Mouse (Mus musculus): Measurements from ENCODE around the gene Dnajc4.

The Dnajc4 gene

DNA sequence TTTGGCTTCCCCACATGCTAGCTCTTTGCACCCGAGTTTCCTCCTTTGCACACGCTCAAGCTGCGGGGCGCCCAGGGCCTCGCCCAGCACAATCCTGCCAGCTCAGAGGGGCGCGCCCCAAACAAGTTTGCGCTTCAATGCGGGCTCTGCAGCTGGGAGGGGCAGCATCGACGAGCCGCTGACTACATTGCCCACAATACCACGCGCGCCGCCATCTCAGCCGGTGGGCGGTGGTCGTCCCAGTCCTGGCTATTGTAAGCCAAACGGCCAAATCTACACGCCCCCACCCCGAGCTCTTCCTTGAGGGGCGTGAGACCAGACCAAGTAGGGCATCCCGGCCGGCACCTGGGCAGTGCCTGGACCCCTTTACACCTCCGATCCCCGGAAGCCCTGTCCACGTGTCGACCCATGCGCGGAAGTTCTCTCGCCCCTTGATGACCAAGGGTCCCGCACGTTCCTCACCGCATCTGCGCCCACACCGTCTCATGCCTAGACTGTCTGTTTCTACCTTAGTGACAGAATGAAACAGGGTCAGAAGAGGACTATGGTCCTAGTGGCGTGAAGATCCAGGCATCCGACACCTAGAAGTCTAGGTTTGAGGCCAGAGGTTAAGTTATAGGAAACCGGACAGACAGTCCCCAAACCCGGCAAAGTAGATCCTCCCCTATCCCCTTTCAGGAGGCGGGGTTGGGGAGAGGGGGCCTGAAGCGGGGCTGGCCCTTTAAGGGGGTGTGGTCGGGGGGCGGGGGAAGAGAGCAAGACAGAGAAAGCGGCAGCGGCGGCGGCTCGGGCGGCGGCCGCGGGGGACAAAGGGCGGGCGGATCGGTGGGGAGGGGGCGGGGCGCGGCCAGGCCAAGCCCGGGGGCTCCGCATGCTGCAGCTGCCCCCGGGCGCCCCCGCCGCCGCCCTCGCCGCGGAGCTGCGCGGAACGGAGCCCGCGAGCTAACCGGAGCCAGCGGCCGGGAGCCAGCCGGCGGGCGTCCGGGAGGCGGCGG, 17.9 kb downstream of the Dnajc4 start, which contains the start of gene Ppp1r14b:
Gene Ppp1r14b, plus strand, starts transcription at position 758 of the 995 bp plus-strand sequence.
- DNase-seq, result peak; percentile 80

DNA sequence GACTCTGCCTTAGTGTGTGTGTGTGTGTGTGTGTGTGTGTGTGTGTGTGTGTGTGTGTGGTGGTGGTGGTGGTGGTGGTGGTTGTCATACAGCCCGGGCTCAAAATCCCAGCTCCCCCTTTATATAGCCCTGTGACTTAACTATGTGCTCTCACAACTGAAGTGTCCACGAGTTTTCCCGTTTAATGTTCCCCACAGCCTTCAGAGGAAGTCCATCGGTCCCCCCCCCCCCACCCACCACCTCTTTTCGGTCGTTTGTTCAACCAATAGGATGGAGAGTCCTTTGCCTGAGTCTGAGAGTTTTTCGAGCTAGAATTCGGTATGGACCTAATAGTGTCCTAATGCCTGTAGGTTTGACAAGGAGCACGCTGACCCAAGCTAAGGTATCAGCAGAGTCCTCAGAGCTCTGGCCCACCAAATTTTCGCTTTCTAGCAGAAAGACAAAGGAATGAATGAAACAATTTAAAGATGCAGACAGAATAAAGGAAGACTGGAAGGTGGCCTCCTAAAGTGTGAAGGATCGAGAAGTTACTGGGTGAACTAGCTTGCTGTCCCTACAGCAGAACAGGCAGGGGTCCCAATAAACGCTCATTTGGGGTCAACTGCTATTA, 18.7 kb downstream of the Dnajc4 start:
- DNase-seq, result no peak

DNA sequence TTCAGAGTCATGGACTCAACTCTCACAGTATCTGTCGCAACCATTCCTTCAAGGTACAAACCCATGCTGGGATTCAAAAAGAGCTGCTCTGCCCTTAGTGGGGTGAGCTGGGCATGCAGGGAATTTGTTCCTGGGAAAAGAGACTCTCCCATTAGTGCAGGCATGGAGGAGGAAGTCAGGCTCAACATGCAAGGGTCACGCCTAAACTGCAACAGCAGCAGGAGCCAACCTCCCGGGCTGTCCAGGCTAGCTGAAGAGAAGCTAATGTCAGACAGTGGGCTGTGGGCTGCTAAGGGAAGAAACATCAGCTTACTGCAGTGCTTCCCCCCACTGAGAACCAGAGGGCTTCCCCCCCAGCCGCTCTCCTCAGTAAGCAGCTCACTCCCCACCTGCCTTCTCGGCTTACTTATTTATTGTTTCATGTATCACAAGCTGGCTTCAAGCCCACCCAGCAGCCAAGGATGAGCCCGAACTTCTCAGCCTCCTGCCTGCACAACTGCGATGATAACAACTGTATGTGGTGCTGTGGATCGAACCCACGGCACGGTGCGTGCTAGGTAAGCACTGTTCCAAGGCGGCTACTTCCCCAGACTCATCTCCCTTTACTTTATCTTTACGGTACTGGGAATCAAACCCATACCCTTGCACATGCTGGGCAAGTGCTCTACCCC, 20.0 kb downstream of the Dnajc4 start:
- DNase-seq, result no peak

DNA sequence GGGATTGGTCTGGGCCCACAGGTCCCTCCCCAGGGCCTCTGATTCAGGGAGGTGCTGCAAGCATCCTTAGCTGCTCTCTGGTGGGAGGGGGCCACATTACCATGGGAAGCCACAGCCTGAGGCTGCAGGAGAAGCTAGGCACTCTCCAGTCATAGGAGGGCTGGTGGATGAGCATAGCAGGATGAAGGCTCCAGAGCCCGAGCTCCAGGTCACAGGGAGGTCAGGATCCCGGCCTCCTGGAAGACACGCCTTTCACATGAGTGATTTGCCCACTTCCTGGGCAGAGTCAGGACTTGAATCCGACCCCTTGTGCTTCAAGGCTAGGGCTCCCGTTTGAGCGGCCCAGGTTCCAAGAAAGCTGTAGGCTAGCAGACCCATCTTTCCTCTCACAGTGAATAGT, 20.7 kb downstream of the Dnajc4 start:
- DNase-seq, result no peak

DNA sequence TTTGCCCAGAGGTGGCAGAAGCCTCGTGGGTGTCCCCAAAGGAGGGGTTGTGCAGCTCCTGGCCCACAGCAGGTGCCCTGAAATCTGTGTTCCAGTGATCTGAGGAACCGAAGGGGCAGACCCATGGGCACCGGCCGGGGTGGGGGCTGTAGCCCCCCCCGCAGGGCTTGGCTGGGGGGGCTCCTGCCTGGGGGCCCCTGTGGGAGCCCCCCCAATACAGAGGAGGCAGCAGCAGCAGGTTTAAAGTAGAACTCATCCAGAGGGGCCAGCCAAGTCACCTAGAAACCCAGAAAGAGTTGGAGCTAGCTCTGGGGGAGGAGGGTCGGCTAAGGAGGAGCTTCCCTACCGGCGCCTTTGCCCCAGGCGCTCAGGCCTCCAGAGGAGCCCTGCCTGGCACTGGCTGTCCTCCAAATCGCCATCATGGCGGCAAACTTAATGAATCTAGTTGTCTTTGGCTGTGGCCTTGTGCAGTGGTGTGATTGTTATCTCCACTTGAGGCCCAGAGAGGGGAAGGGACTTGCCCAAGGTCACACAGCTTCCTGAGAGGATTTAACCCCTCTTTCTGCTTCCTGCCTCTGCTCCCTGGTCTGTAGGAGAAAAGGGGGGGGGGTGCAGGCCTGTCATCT, 21.8 kb downstream of the Dnajc4 start:
- no peak for DNase-seq

DNA sequence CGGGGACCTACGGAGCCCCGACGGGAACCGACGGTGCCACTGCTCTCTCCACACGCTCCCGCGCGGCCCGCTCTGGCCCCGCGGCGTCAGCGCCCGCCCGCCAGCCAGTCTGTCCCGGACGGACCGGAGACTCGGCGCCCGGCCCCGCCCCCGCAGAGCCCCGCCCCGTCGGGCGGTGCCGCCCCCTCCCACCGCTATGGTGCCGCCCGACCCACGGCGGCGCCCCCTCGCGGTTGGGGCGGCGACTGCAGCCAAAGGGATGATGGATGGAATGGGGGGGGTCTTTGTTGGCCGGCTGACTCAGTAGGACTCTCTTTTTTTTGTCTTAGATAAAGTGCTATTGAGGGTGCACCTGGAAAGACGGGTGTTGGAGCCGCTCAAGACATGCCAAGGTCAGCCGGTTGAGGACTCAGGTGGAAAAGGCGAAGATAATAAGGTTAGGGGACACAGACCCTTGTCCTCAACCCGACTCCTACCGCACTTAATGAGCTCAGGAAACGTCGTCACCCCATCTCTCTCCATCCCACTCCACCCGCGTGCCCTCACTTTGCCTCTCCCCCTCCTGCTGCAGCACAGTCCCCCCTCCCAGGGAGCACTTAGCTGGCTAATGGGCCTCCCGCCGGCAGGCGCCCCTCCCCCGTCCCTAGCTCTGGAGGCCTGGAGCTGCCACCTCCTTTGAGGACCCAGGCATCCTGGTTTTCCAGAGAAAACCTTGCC, 22.5 kb downstream of the Dnajc4 start:
- peak; percentile 59 for DNase-seq

DNA sequence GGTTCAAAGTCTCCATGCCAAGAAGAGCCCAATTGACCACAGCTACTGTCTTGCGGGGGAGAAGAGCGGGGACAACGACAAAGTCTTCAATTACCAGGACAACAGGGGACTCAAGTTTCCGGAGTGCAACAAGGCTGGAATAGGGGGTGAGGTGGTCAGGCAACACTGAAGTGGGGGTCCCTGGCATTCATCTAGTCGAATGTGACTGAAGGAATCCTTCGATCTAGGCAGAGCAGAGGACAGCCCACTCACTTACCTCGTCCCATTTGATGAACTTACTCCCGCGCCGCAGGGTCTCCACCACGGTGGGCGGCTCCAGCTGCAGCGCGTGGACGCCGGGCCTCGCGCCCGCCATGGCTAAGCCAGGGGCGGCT, 23.1 kb downstream of the Dnajc4 start:
- no peak for DNase-seq

DNA sequence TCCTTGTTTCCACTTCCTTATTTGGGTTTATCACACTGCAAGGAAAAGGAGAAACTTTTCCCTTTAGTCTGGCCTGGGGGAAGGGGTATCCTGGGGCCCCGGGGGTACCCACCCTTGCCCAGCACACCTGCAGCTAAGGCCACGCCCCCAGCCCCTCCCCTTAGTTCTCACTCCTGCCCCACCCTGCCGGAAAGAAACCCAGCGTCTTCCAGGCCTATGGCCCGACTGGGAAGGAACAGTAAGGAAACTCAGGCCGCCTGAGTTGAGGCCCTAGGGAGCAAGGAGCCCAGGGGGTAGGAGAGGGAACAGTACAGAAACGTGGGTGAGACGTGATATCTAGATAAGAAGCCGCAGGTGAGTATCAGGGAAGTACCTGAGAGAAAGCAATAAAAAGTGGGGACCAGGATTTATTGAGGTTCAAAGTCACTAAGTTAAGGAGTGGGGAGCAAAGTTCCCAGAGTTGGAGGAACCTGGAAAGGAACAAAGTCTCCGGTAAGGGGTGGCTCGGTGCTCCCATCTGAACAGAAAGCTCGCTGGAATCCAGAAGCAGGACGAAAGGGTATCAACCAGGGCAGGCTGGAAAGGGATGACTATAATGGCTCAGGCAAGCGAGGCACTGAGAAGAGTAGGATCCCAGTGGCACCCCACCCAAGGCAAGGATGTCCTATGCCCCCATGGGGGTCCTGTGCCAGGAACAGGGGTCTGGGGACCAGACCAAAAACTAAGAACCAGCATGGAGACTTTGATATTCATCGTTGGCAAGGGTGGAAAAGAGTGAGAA, 23.7 kb downstream of the Dnajc4 start:
- no peak for DNase-seq

DNA sequence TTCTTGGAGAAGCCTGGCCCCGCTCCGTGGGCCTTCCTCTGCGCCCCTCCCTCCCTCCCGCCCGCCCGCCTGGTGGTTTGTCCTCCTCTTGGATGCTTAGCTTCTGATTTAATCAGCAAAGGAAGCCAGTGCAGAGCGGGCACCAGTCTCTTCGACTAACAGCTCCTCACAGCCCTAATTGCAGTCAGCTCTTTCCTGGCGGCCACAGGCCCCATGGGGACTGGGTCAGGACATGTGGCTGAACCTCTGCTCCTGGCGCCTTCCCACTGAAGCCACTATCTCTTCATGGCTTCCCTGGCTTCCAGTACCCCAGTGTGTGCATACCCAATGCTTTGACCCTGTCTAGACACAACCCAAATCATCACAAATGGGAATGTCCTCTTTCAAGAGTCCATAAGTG, 35.9 kb downstream of the Dnajc4 start:
- no peak for DNase-seq

DNA sequence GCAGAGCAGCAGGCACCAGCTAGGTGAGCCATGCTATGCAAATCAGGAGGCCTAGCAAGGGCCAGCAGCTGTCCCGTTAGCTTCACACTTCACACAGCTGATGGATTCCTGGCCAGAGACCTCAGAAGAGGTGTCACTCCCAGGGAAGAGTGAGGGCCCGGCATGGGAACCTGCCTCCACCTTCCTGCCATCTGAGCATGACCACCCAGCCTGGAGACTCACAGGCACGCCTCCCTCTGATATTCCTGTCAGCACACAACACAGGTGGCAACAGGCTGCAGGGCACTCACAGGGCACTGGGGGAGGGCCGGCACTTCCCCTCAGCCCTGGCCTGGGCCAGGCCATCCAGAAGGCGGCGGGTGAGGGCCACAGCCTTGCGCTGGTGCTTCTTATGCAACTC, 36.9 kb downstream of the Dnajc4 start:
- DNase-seq, result no peak

DNA sequence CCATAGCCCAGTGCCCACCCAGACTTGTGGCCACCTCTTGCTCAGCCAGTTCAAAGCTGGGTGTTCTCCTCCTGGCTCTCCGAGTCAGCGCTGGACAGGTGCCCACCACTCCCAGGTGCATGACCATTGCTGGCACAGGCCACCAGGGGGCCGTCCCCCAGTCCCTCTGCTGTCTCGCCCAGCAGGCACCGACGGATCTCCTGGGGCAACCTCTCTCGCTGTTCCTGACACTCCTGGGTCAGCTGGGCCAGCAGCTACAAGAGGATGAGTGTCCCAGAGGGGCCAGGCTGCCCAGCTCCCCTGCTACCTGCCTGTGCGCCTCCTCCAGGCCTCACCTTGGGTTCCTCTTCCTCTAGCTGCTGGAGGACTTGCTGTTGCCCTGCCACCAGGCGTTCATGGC, 38.3 kb downstream of the Dnajc4 start:
- no peak for DNase-seq

DNA sequence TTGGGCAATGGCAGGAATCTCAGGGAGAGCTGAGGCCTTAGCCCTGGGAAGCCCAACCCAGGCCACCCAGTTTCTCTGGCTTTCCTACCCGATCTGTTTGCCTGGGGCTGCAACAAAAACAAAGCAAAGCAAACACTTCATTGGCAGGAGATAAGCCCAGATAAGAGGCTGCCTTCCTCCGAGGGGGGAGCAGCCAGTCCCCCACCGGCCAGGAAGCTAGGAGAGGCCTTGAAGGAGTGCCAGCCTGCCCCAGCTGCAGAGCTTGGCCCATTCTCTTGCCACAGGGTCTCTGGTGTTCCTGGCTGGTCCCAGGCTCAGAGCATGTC, 39.7 kb downstream of the Dnajc4 start:
- DNase-seq, result no peak

DNA sequence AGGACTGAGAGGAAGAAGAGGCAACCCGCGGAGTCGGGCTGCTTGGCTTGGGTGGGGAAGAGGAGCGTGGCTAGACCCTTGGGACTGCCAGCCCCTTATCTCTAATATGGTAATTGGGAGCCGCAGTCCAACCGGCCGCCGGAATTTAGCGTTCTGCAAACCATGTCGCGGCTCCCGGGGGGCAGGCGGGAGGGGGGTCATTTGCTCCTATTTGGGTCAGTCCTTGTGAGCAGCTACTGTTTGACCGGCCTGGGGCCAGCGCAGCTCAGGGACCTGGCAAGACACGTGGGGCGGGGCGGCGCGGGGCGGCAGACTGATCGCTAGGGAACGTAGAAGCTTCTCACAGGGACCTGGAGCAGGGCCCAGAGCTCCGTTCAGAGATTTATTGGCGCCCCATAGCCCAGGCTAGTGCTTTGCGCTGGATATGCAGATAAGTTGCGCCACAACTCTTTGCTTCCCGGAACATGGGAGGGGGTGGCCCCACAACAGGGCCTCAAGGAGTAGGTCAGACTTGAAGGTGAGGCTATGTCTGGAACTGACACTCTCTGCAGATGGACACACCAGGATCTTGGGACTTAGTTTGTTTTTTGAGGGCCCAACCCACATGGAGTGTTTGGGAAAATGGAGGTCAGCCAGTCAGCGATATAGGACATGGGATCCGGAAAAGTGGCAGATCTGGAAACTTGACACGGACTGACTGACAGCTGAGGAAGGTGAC, 40.2 kb downstream of the Dnajc4 start:
- peak; percentile 67 for DNase-seq

DNA sequence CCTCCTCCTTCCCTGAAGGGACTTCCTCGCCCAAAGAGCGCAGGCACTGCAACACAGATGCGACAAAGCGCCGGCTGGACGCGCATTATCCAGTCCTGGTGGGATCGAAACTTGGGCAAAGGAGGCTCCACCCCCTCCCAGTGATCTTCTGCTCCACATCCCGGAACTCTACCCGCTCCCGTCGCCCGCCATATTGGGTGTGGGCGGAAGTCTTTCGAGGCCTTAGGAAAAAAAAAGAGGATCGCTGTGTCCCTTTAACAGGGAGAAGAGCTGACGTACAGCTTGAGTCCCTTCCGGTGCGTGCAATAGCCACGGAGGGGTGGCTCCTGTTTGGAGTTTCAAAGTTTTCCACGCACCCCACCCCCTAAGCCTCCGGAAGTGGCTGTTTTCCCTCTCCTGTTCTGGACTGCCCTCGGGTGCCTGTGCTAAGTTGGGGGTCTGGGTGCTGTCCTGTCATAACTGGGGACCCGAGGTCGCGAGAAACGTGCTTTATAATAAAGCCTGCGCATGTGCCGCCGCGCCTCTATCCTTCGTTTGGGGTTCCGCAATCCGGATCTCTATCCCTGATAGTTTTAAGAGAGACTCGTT, 40.9 kb downstream of the Dnajc4 start:
- peak; percentile 82 for DNase-seq

DNA sequence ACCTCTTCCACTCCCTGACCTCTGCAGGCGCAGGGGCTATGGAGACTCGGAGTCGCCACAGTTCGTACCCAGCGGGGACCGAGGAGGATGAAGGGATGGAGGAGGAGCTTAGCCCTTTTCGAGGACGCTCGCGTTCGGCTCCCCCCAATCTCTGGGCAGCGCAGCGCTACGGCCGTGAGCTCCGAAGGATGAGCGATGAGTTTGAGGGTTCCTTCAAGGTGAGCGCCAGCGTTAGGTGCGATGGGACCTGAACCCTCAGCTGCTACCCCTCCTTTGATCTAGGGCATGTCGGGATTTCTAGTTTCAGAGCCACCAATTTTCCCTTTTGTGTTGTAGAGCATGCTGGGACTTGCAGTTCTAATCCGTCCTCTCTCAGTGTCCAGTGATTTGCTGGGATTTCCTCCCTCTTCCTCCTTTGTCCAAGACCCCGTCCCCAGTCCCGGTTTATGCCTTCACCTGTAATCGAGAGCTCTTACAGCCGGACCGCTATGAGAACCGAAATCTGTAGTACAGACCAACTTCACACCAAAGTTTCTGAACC, 41.7 kb downstream of the Dnajc4 start:
- peak; percentile 52 for DNase-seq

DNA sequence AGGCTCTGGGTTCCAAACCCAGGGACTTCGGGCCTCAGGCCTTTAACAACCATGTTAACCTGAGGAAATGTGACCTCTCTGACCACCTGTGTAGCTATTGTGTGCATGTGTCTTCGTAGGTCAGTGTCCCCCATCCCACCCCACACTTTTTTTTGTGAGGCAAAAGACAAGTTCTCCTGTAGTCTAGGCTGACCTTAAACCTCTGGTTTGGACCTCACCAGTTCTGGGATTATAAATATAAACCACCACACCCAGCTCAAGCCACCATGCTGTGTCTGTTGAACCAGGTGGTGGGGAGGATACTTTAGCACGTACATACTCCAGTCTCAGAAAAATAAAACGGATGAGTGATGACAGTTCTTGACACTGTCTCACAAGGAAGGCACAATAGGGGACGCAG, 42.4 kb downstream of the Dnajc4 start:
- DNase-seq, result no peak

DNA sequence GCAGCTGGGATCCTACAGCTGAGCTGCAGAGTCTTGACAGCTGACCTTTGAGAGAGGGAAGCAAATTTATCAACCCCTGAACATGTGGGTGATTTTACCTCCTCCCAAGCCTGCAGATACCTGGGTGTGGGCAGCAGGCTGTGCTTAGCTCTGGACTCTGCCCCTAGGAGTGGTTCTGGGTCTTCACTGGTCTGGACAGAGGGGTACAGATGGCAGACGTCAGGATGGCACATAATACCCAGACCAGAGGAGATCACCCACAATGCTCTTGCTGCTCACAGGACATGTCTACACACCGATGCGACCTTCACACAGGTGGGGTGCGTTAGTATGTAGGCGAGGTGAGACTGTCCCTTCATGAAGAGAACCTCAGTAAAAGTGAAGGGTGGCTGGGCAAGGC, 42.8 kb downstream of the Dnajc4 start:
- no peak for DNase-seq

DNA sequence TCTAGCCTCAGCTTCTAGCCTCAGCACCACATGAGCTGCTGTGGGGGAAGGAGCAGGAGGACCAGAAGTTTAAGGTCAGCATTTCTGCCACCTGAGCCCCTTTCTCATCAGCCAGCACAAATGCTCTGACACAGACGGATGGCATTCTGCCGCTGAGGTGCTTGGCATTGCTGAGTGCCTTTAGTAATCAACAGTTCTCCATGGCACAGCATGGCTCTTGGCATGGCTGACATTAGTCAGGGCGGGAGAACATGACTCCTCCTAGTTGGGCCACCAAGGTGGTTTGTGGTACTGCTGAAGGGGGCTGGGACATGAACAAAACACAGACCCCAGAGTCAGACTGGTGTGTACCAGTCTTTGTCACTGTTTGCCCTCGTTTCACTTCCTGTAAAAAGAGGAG, 44.2 kb downstream of the Dnajc4 start:
- DNase-seq, result no peak

DNA sequence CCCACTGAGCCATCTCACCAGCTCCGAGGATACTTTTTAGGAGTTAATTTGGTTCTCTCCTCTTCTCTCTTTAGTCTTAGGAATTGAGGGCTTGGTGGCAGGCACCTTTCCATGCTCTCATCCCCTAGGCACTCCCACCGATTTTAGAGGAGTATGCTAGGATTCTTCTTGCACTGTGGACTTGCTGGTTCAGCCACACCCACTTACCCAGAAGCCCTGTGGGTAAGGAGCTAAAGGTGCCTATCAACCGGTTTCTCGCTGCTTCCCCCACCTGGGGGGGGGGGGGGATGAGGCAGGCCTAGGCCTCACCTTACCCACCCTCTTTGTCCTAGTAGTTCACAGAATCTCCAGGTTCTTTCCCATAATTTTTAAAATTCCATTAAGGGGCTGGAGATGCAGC, 44.6 kb downstream of the Dnajc4 start:
- no peak for DNase-seq

DNA sequence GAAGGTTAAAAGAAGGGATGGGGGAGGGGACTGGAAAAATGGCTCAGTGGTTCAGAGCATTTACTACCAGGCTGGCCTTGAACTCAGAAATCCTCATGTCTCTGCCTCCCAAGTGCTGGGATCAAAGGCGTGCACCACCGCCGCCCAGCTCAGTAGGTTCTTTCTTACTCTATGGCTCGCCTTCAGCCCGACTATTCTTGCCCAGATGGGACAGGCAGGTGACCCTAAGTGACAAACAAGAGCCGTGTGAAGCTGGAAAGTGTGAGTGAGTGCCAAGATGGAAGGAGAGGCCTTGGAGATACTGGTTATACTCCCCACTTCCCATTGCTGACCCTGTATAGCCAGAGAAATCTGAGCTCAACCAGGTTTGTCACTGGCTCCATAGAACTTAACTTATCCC, 48.7 kb downstream of the Dnajc4 start:
- no peak for DNase-seq

DNA sequence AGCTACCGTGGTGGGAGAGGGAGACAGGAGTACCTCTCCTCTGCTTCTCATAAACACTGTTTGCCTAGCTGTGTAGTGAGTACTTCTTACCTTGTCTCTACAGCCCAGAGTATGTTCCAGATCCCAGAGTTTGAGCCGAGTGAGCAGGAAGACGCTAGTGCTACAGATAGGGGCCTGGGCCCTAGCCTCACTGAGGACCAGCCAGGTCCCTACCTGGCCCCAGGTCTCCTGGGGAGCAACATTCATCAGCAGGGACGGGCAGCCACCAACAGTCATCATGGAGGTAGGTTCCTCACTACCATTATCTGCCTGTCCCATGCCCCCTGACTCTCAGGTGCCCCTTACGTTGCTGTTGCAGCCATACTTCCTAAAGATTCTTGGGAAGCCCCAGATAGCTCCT, 49.6 kb downstream of the Dnajc4 start:
- DNase-seq, result no peak
